Mouse (Mus musculus): Measurements from ENCODE around the gene Pde6h.

DNA sequence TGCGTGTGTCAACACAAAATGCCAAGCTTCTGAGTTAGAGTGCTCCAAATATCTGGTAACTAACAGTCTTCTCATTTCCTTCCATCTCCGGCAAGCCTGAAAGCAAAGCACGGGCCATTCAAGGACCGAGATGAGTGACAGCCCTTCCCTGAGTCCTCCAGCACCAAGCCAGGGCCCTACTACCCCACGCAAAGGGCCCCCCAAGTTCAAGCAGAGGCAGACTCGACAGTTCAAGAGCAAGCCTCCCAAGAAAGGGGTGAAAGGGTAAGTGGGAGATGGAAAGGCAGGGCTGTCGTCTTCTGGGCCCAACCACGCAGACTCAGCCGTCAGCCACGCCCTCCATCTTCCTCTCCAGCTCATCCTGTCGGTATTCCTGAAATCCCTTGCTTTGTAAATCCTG, 35.5 kb downstream of the Pde6h start:
- TF ChIP-seq CTCF (IDR thresholded peaks at IDR 0.05; ENCODE audit: low read depth, low read length): no peak
- TF ChIP-seq POLR2AphosphoS5 (IDR thresholded peaks at IDR 0.05; ENCODE audit: insufficient replicate concordance, low read depth, low read length): no peak
- TF ChIP-seq GATA1 (IDR thresholded peaks at IDR 0.05; ENCODE audit: borderline replicate concordance, low read length): no peak

All from G1E (cell line).